Mouse (Mus musculus) olfactory bulb, adult 2 months (tissue): ENCODE results near the gene Morn1. TPM values are rescaled to one million over a fixed set of nuclear protein-coding genes. Genes with fewer than 3 reads are reported as not detected.

ENCODE experiments used
- H3K27ac ChIP-seq: fragments of 200-500 bp; 2 replicates; pipeline ENCODE4 v1.5.1; 2012; ENCODE audit warnings: low read depth, low read length; ENCODE audit not compliant: insufficient read depth
- H3K4me1 ChIP-seq: fragments of 200-500 bp; 2 replicates; pipeline ENCODE4 v1.6.1; 2012; ENCODE audit warnings: low read length; ENCODE audit not compliant: control insufficient read depth, insufficient read depth
- H3K4me3 ChIP-seq: fragments of 200-500 bp; 2 replicates; pipeline ENCODE4 v1.5.1; 2012; ENCODE audit warnings: mild to moderate bottlenecking, low read depth, low read length, moderate library complexity; ENCODE audit not compliant: insufficient read depth
- CTCF ChIP-seq: fragments of 200-500 bp; IDR thresholded peaks from 2 replicates; pipeline ENCODE4 v1.5.1; 2012; ENCODE audit warnings: low read depth, mild to moderate bottlenecking, low read length, moderate library complexity; ENCODE audit not compliant: insufficient read depth
- POLR2A ChIP-seq: fragments of 200-500 bp; IDR thresholded peaks from 2 replicates; pipeline ENCODE4 v1.6.1; 2012; ENCODE audit warnings: mild to moderate bottlenecking, low read depth, low read length, moderate library complexity; ENCODE audit not compliant: insufficient read depth
- WGBS: fragments of 180-500 bp; shearing (Covaris S2); methylation state at CpG from one replicate; pipeline ENCODE4 v1.1.7; 2018; 5-methylcytosine and 5-hydroxymethylcytosine counted together
- polyA plus RNA-seq: library from polyadenylated mRNA; stranded (reverse); fragments of >200 nt; gene quantifications from 2 replicates; pipeline ENCODE4 v1.2.4, GENCODE M21; 2012; ENCODE audit warnings: low replicate concordance; ENCODE audit not compliant: missing spikeins, insufficient read depth, insufficient read length

Morn1 gene
- polyA plus RNA-seq, 1 experiment = not detected

DNA sequence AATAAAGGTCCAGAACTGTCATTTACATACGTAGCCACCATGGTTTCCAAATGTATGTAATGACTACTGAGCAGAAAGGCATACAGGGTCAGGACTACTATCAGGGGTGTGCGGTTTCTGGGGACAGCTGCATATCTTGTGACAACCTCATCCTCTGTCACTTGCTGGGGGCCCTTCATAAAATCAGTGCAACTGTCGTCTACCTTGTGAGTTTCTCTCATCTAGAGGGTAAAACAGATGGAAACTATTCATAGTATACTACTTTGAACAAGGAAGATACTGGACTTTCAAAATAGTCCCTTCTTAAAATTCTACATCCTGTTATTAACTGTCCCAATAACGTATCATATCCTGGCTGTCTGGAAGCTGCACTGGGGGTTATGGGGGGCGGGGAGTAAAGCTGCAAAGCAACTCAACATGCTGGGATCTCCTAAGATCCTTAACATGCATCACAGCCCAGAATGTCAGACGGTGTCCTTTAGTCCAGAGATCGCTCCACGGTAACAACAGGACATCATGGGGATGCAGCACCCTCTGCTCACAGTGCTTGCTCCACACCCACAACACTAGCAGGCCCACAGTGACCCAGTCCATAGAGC is 84.3 kb downstream of the Morn1 start:
- no peak overlapping the region for H3K27ac ChIP-seq
- 64% methylated on average over 8 of the region's 8 CpGs for WGBS
- no peak for TF ChIP-seq CTCF
- TF ChIP-seq POLR2A = no peak
- peaks cover 62% of the 10 kb centered on the region for H3K4me1 ChIP-seq
- no peak overlapping the region for H3K4me3 ChIP-seq

DNA sequence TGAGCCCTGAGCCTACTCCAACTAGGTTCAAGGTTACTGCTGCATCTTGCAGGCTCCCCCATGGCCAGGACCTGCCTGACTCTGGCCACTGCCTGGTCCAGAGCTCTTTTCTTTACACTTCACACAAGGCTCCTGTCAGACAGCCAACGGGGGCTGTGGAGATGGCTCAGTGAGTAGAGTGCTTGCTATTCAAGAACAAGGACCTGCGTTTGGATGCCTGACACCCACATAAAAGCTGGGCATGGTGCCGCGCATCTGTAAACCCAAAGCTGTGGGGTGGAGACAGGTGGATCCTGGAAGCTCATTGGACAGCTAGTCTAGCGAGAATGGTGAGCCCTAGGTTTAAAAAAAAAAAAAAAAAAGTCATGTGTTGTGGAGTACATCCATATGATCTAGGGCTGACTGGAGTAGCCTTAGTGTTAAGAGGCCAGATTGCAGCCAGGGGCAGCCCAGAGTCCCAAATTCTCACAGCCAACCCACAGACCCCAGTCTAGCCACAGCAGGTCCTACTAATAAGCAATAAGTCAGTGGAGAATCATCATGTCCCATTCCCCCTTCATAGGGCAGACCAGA is 85.7 kb downstream of the Morn1 start:
- TF ChIP-seq CTCF (no peak), POLR2A (no peak)
- peaks cover 69% of the 10 kb centered on the region for H3K4me1 ChIP-seq
- peak overlapping the region; percentile 64; the same call in 1 of the 2 replicates for H3K27ac ChIP-seq
- 15% methylated on average over 5 of the region's 5 CpGs for WGBS
- no peak overlapping the region for H3K4me3 ChIP-seq

DNA sequence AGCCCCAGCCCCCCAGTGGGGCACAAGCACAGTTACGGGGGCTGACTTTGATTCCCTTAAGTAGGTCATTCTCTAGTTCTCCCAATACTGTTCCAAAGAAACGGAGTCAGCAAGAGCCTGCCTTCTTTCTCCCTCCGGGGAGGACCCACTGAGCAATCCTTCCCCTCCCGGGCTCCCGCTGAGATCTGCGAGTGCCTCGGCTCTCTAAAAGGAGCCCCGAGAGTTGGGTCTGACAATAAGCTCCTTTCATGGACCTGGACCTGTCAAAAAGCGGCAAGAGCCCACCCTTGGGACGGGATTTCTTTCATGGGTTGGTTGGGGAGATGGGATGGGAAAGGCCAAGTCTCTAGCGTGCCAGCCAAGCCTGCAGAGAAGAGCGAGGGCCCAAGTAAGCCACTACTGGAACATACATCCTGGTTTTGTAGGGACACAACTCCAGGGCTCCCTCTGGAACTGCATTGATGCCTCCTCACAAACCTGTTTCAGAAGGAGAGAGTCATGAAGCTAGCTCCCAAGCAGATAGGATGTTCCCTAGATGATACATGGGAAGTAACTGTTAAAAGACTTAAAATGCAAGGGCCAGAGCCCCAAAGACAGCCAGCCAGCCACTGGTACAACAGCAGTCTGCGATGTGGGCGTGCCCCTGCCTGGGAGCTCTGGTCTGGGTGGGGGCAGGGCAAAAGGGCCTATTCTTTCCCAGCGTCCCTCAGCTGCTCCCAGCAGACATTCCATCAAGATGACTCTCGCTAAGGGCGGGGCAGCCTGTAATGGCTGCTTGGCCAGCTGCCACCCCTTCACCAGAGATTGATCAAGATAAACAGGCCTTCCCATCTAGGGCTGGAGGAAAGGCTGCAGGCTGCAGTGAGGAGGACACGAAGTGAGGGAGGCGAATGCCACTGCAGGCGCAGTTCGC is 86.8 kb downstream of the Morn1 start:
- H3K27ac ChIP-seq = peak overlapping the region; percentile 64
- peaks cover 76% of the 10 kb centered on the region for H3K4me1 ChIP-seq
- no peak for TF ChIP-seq CTCF
- TF ChIP-seq POLR2A = no peak
- no peak overlapping the region for H3K4me3 ChIP-seq
- WGBS = 5% methylated on average over 21 of the region's 21 CpGs

DNA sequence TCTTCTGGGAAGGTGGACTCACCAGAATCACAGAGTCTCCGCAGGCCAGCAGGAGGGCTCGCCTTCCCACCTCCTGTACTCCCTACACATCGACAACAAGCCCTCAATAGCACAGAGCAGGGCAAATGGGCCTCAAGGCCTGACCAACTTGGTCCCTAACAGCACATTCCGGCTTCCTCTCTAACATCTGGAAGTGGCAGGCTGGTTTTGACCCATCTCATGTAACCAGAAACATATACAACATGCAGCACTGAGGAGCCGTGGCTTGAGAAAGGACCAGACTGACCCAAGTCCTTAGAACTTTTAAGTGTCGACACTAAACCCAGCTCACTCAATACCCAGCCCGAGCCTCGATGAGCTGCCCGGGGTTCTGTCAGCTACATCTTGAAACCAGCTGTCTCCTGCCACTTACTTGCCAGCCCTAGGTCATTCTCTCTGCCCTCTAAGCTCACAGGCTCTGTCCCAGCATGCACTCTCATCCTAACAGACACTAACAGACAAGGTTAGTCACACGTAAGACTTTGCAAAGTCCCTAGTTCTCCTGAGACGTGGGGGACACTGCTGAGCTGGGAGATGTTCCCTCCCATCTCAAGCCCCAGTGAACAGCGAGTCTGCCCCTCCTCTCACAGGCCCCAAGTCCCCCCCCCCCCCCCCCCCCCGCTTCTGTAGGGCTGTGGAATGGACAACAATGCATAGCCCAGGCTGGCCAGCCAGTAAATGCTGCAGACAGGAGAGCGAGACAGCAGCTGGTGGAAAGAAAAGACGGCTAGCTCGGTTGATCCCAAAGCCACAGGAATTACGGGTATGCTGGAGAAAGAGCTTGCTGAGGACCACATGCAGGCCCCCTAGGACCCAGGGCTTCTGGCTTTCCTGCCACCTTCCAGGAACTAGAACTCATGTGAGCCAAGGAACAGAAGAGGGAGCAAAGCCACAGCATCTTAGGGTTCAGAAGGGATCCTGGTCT is 87.7 kb downstream of the Morn1 start:
- no peak overlapping the region for H3K4me3 ChIP-seq
- TF ChIP-seq CTCF (no peak), POLR2A (no peak)
- peak overlapping the region; percentile 64 for H3K27ac ChIP-seq
- peaks cover 81% of the 10 kb centered on the region for H3K4me1 ChIP-seq
- 25% methylated on average over 17 of the region's 17 CpGs for WGBS

DNA sequence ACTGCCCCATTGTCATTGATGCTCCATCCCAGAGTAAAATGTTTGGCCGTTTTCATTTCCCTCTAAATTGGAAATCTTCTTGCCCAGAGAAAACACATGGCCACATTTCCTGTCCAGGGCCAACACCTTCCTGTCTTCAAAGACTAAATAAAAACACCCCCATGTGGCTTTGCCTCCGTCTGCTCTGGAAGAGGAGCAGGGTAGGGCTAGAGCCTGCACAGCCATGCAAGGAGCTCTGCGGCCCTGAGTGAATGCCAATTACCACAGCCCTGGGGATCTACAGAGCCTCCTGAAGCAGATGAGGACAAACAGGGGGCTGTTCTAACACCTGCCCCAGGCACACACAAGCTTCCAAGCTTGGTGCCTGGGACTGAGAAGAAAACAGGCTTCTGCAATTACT is 89.8 kb downstream of the Morn1 start:
- H3K4me3 ChIP-seq = no peak overlapping the region
- WGBS = 38% methylated on average over 3 of the region's 3 CpGs
- TF ChIP-seq CTCF (no peak), POLR2A (no peak)
- H3K4me1 ChIP-seq = peaks cover 81% of the 10 kb centered on the region
- peak overlapping the region; percentile 5; the same call in 1 of the 2 replicates for H3K27ac ChIP-seq

DNA sequence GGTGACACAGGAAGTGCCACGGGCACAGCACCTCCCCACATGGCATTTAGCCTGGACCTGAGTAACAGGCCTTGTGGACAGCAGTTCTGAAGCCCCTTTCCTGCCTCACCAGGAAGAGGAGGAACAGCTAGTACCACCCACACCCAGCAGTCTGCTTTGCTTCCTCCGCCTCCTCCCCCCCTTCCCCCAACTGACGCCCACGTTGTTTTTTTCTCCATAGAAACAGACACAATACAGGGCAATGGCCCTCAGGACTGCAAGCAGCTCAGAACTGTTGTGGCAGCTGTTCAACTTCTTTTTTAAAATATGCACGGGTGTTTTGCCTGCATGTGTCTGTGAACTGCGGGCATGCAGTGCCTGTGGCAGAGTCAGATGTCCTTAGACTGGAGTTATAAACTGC is 91.9 kb downstream of the Morn1 start:
- WGBS = 3% methylated on average over 6 of the region's 6 CpGs
- no peak for TF ChIP-seq CTCF
- TF ChIP-seq POLR2A = no peak
- H3K4me3 ChIP-seq = no peak overlapping the region
- peaks cover 70% of the 10 kb centered on the region for H3K4me1 ChIP-seq
- peak overlapping the region; percentile 34 for H3K27ac ChIP-seq

DNA sequence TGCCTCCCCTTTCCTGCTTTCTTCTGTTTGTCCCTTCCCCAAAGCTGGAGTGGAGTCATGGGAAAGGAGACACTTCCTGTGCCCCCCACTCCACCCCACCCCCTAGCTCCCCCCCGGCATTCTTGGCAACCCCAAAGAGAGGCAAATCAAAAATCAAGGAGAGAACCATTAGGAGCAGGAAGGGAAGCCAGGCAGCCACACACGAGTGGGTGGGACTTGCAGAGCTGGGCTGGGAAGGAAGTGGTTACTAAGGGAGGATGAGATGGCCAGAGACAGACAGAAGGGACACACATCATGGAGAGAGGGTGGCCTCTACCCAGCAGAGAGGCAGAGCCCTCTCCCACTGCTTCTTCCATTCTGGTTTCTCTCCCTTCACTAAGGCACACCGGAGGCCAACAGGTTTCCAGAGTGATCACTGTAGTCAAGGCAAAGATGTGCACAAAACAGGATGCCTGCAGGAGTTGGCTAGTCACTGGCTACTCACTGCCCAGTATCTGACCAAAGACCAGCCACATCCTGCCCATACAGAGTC is 92.7 kb downstream of the Morn1 start:
- Histone ChIP-seq H3K4me1 (peaks cover 63% of the 10 kb centered on the region), H3K27ac (0 out of 2 replicates have a peak overlapping the region, but pooled peaks have one; percentile 0), H3K4me3 (no peak overlapping the region)
- WGBS = 15% methylated on average over 3 of the region's 3 CpGs
- no peak for TF ChIP-seq CTCF
- no peak for TF ChIP-seq POLR2A

DNA sequence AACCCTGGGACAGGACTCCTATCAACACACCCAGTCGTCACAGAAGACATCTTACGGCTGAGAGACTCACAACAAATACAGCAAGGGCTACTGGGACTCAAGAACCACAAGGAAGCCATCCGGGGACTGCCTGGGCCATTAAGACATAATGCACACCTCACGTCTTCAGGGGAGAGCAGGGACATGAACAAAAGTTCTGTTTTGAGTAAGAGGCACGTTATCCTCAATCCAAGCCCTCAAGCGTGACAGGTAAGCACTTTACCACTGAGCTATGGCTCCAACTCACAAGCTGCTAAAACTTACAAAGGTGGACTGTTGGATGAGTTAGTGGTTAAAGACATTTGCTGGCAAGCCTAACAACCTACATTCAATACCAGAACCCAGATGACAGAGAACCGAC is 96.8 kb downstream of the Morn1 start:
- 87% methylated on average over 7 of the region's 7 CpGs for WGBS
- H3K4me1 ChIP-seq = peaks cover 60% of the 10 kb centered on the region
- TF ChIP-seq CTCF = no peak
- no peak for TF ChIP-seq POLR2A

More for the DNA sequence above, 96.8 kb downstream of the Morn1 start:
- Histone ChIP-seq H3K27ac (no peak overlapping the region), H3K4me3 (no peak overlapping the region)
